Mouse (Mus musculus) macrophage (primary cell): ENCODE measurements around the gene Herc4. TPM values are rescaled to one million over a fixed set of nuclear protein-coding genes. Genes with fewer than 3 reads are reported as not detected.

ENCODE experiments used
- H3K27ac ChIP-seq: fragments of 350-480 bp; formaldehyde crosslinking; 2 replicates; pipeline ENCODE4 v1.9.0; 2021
- H3K36me3 ChIP-seq: fragments of 350-480 bp; formaldehyde crosslinking; 2 replicates; pipeline ENCODE4 v1.9.0; 2021; ENCODE audit errors: inconsistent target
- H3K4me3 ChIP-seq: fragments of 350-480 bp; formaldehyde crosslinking; 2 replicates; pipeline ENCODE4 v1.9.0; 2021; ENCODE audit errors: inconsistent target
- H3K79me2 ChIP-seq: fragments of 350-480 bp; formaldehyde crosslinking; 2 replicates; pipeline ENCODE4 v1.9.0; 2021; ENCODE audit errors: inconsistent target
- WGBS: methylation state at CpG from one replicate; pipeline ENCODE4 v1.1.7; 2026; ENCODE audit warnings: inconsistent platforms; ENCODE audit not compliant: missing documents; 5-methylcytosine and 5-hydroxymethylcytosine counted together
- polyA plus RNA-seq: library from polyadenylated mRNA; stranded (reverse); fragments of 250-400 nt; gene quantifications from 3 replicates; pipeline ENCODE4 v1.2.4, GENCODE M21; 2018; ENCODE audit warnings: inconsistent platforms

The Herc4 gene
- polyA plus RNA-seq, 1 experiment from 2014 or later, result 40.5 TPM

DNA sequence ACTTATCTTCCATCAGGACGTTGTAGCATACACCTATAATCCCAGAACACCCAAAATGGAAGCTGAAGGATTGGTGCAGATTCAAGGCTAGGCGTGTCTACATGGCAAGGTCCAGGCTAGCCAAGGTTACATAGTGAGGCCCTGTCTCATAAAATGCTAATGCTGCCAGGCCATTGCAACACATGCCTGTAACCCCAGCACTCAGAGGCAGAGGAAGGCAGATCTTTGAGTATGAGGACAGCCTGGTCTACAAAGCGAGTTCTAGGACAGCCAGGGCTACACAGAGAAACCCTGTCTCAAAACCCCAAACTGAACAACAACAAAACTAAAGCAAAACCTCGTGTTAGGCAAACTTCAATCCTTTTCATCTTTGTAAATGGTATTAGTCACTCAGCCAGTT, 5.5 kb upstream of the Herc4 start:
- no peak overlapping the region for H3K27ac ChIP-seq
- no peaks in the 10 kb centered on the region for H3K36me3 ChIP-seq
- H3K79me2 ChIP-seq, result no peaks in the 10 kb centered on the region
- no peak overlapping the region for H3K4me3 ChIP-seq
- WGBS, result 83% methylated on average over 4 of the region's 4 CpGs

DNA sequence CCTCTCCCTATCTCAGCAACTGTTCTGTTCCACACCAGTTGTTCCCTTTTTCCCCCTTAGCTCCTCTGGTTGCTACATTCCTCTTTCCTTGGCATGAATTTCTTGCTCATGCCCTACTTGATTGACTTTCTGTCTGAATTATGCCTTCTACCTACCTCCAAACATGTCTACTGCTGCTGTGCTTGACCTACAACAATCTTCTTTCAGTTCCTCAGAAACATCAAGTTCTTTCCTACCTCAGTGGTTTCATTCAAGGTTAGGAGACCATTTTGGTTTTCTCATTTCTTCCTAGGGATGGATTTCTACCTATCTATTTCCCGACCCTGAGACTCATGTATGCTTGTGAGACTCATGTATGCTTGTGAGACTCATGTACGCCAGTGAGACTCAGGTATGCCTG, 3.8 kb upstream of the Herc4 start:
- no peak overlapping the region for H3K27ac ChIP-seq
- 92% methylated on average over 2 of the region's 2 CpGs for WGBS

GRCm38 (mm10) chr10:63240868-63241271, 2.7 kb upstream of the Herc4 start:
- WGBS, result 69% methylated on average over 2 of the region's 2 CpGs
- H3K27ac ChIP-seq, result no peak overlapping the region

More for the DNA sequence above, 3.8 kb upstream of the Herc4 start:
- Histone ChIP-seq H3K4me3 (no peak overlapping the region), H3K79me2 (peaks cover 7% of the 10 kb centered on the region), H3K36me3 (no peaks in the 10 kb centered on the region)

GRCm38 (mm10) chr10:63242798-63243435, 693 bp upstream of the Herc4 start:
- Histone ChIP-seq H3K27ac (peak overlapping the region; percentile 72), H3K36me3 (no peaks in the 10 kb centered on the region), H3K4me3 (peak overlapping the region; percentile 56), H3K79me2 (peaks cover 38% of the 10 kb centered on the region)
- WGBS, result 10% methylated on average over 12 of the region's 12 CpGs

More at GRCm38 (mm10) chr10:63240868-63241271, 2.7 kb upstream of the Herc4 start:
- Histone ChIP-seq H3K79me2 (peaks cover 17% of the 10 kb centered on the region), H3K4me3 (no peak overlapping the region), H3K36me3 (no peaks in the 10 kb centered on the region)

DNA sequence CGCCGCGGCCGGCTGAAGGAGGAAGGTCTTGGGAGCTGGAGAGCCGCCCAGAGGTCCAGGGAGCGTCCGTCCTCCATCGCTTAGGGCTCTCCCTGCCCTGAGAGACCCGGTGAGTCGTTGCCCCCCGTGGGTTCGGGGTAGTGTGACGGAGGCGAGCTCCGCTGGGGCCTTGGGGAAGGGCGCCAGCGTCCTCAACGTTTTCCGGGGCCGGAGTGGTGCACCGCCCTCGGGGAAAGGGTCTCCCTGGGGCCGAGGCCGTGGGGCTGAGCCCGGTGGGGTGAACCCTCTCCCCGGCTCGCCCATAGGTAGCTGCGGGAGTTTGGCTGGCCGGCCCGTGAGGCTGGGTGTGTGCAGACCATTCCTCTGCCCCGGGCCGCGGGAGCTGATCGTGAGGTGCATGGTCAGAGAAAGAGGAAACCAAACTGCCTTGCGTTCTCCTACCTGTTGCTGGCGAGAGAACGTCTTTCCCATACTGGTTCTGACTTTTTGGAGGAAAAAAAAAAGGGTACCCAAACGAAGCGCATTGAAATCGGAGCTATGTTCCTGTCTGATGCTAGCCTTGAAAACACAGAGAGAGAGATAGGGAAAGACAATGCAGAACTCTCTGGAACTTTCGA, 553 bp downstream of the Herc4 start:
- H3K27ac ChIP-seq, result peak overlapping the region; percentile 70
- peaks cover 50% of the 10 kb centered on the region for H3K79me2 ChIP-seq
- WGBS, result under 1% methylated on average over 39 of the region's 41 CpGs
- no peaks in the 10 kb centered on the region for H3K36me3 ChIP-seq
- peak overlapping the region; percentile 73 for H3K4me3 ChIP-seq

DNA sequence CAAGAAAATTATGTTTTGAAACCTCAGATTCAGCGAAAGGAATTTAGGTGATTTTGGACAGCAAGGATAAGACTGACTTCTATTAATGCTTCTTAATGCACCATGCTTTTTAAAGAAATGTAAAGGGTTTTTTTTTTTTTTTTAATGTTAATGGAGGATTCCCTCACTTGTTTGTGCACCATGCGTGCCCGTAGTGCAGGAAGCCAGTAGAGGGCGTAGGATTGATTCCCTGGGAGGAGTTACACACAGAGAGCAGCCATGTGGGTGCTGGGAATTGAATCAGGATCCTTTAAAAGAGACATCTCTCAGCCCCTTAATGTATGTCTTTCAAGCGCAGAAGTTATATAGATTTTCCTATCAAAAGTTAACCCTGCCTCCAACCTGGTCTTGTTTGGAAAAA, 1.1 kb downstream of the Herc4 start:
- Histone ChIP-seq H3K36me3 (peaks cover under 1% of the 10 kb centered on the region; the same call in 1 of the 2 replicates), H3K27ac (peak overlapping the region; percentile 70), H3K79me2 (peaks cover 56% of the 10 kb centered on the region), H3K4me3 (peak overlapping the region; percentile 73)
- 21% methylated on average over 5 of the region's 5 CpGs for WGBS

- Histone ChIP-seq H3K27ac (no peak overlapping the region), H3K79me2 (peaks cover 67% of the 10 kb centered on the region), H3K4me3 (no peak overlapping the region), H3K36me3 (peaks cover 11% of the 10 kb centered on the region; the same call in 1 of the 2 replicates)
- WGBS, result 87% methylated on average over 2 of the region's 3 CpGs
Observed at GRCm38 (mm10) chr10:63245846-63246245, 2.2 kb downstream of the Herc4 start.

GRCm38 (mm10) chr10:63247457-63247856, 3.8 kb downstream of the Herc4 start:
- no peak overlapping the region for H3K4me3 ChIP-seq
- H3K36me3 ChIP-seq, result peaks cover 22% of the 10 kb centered on the region; the same call in 1 of the 2 replicates
- WGBS, result 3% methylated on average over 7 of the region's 7 CpGs
- H3K27ac ChIP-seq, result 0 out of 2 replicates have a peak overlapping the region, but pooled peaks have one; percentile 5
- H3K79me2 ChIP-seq, result peaks cover 83% of the 10 kb centered on the region

- 90% methylated on average over 5 of the region's 6 CpGs for WGBS
- peaks cover 93% of the 10 kb centered on the region for H3K79me2 ChIP-seq
- H3K36me3 ChIP-seq, result peaks cover 26% of the 10 kb centered on the region; the same call in 1 of the 2 replicates
- H3K4me3 ChIP-seq, result no peak overlapping the region
- no peak overlapping the region for H3K27ac ChIP-seq
Observed at GRCm38 (mm10) chr10:63248421-63248820, 4.8 kb downstream of the Herc4 start.

- H3K27ac ChIP-seq, result no peak overlapping the region
- H3K36me3 ChIP-seq, result peaks cover 10% of the 10 kb centered on the region; the same call in 1 of the 2 replicates
- peaks cover 100% of the 10 kb centered on the region for H3K79me2 ChIP-seq
- WGBS, result 93% methylated on average over 3 of the region's 3 CpGs
- H3K4me3 ChIP-seq, result no peak overlapping the region
Observed at GRCm38 (mm10) chr10:63258696-63259095, 15.1 kb downstream of the Herc4 start.

DNA sequence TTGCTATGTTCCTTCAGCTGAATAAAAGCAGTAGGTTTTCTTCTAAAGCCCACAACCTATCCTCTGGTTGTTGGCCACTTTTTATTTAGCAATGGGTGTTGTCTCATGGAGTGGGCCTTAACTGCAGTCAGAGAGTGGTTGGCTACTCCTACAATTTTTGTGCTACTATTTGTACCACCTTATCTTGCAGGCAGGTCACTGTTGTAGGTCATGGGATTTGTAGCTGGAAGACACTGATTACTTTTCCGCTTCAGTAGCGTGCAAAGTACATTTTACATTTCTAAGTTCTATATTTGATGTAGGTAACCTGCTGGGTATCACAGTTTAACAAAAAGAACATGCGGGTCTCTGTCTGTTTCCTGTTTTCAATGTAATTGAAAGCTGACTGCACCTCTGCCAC, 15.7 kb downstream of the Herc4 start:
- Histone ChIP-seq H3K36me3 (peaks cover 16% of the 10 kb centered on the region; the same call in 1 of the 2 replicates), H3K4me3 (no peak overlapping the region), H3K79me2 (peaks cover 100% of the 10 kb centered on the region), H3K27ac (no peak overlapping the region)
- WGBS, result 100% methylated on average over 3 of the region's 3 CpGs

- peaks cover 57% of the 10 kb centered on the region for H3K36me3 ChIP-seq
Observed at GRCm38 (mm10) chr10:63267941-63268340, 24.3 kb downstream of the Herc4 start.

GRCm38 (mm10) chr10:63272401-63272800, 28.8 kb downstream of the Herc4 start:
- Histone ChIP-seq H3K27ac (no peak overlapping the region), H3K4me3 (no peak overlapping the region), H3K36me3 (peaks cover 52% of the 10 kb centered on the region), H3K79me2 (peaks cover 20% of the 10 kb centered on the region)

More at GRCm38 (mm10) chr10:63267941-63268340, 24.3 kb downstream of the Herc4 start:
- Histone ChIP-seq H3K27ac (no peak overlapping the region), H3K4me3 (no peak overlapping the region), H3K79me2 (peaks cover 65% of the 10 kb centered on the region)
- 92% methylated on average over 2 of the region's 2 CpGs for WGBS

DNA sequence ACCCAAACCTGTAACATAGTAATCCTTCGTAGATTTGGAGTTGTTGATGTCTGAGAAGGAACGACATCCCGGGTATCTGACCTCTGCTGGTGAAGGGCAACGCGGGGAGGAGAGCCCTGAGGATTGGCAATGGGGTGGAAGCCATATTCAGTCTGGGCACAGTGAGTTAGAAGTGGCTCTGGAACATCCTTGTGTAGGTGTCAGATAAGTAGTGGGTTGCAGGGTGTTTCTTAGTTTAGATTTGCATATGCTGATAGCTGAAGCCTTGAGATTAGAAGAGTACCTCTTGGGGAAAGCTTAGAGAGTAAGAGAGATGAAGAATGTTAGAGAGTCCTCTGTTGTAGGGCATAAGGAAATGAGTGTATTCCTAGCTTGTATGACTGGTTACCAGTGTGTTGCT, 29.3 kb downstream of the Herc4 start:
- peaks cover 57% of the 10 kb centered on the region for H3K36me3 ChIP-seq
- no peak overlapping the region for H3K27ac ChIP-seq
- 93% methylated on average over 5 of the region's 5 CpGs for WGBS
- H3K79me2 ChIP-seq, result peaks cover 16% of the 10 kb centered on the region; the same call in 1 of the 2 replicates
- H3K4me3 ChIP-seq, result no peak overlapping the region

DNA sequence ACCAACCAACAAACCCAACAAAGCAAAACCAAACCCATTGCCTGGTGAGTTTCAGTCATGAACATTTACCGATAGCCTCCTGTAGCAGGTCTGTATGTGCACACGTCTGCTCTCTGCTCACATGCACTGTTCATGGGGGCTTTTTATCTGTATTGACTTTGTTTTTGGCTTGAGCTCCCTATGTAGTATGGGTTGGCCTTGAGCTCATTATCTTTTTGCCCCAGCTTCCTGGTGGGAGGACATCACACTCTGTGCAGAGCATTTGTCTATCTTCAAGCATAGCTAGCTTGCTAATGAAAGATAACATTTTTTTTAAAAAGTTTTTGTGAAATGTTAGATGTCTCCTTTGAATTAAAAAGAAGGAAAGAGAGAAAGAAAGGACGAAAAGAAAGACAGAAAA, 33.4 kb downstream of the Herc4 start:
- Histone ChIP-seq H3K4me3 (no peak overlapping the region), H3K79me2 (no peaks in the 10 kb centered on the region), H3K27ac (no peak overlapping the region)

More for the DNA sequence above, 33.4 kb downstream of the Herc4 start:
- peaks cover 58% of the 10 kb centered on the region for H3K36me3 ChIP-seq
- 100% methylated on average over 3 of the region's 3 CpGs for WGBS
